Mouse (Mus musculus) ES-E14 (cell line): ENCODE data around the gene Nf1.

ENCODE experiments used
- CHD2 ChIP-seq: IDR thresholded peaks from 2 replicates; pipeline ENCODE4 v1.6.1; 2014; ENCODE audit warnings: mild to moderate bottlenecking, low read depth, low read length, inconsistent platforms
- HCFC1 ChIP-seq: IDR thresholded peaks from 2 replicates; pipeline ENCODE4 v1.6.1; 2012; ENCODE audit warnings: low read length, inconsistent platforms, borderline replicate concordance; ENCODE audit not compliant: insufficient read depth
- MAFK ChIP-seq: IDR thresholded peaks from 2 replicates; pipeline ENCODE4 v1.6.1; 2014; ENCODE audit warnings: mild to moderate bottlenecking, low read depth, low read length, inconsistent platforms; ENCODE audit not compliant: insufficient read depth
- ZC3H11A ChIP-seq: IDR thresholded peaks from 2 replicates; pipeline ENCODE4 v1.6.1; 2012; ENCODE audit warnings: low read depth, mild to moderate bottlenecking, inconsistent platforms, low read length, borderline replicate concordance
- ZNF384 ChIP-seq: IDR thresholded peaks from 2 replicates; pipeline ENCODE4 v1.6.1; 2012; ENCODE audit warnings: low read depth, low read length, inconsistent platforms

DNA sequence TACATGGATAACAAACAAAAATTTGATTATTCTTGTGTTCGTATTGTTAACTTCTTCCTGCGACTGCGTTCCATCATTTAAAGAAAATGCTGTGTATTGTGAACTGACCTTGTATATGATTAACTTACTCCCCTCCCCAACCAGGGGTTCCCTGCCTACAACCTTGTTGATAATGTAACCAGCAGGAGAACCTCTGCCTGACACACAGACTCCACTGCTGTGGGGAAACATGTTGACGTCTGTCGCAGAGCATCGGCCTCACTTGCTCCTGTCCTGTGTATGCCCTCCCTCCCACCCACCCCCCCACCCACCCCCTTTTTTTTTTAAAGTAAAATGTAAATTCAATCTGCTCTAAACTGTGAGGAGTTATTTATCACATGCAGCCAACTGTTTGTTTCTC lies 241.8 kb downstream of the Nf1 start:
- no peak for TF ChIP-seq ZC3H11A
- TF ChIP-seq MAFK, result no peak
- TF ChIP-seq HCFC1, result no peak
- no peak for TF ChIP-seq ZNF384
- TF ChIP-seq CHD2, result no peak
